Mouse (Mus musculus) heart, postnatal 0 days (tissue): ENCODE measurements at regions not wholly inside any gene's neighbourhood (a gene's known extent, or its start where the extent isn't known, plus 50 kb on each side); places are given as distances from the start of the nearest gene placed in this dataset.

Experiments used
- CTCF ChIP-seq: IDR thresholded peaks from 2 replicates; pipeline ENCODE4 v1.5.1; 2016; ENCODE audit warnings: antibody characterized with exemption, control low read depth, low read depth
- EP300 ChIP-seq: IDR thresholded peaks from 2 replicates; pipeline ENCODE4 v1.6.1; 2016; ENCODE audit warnings: antibody characterized with exemption, low read depth

- no peak for TF ChIP-seq CTCF
- TF ChIP-seq EP300, result no peak
Observed at GRCm38 (mm10) chr11:8051499-8051898, 612.8 kb downstream of the Tns3 start.
